Mouse (Mus musculus) heart, embryonic 11.5 days (tissue): ENCODE measurements around the gene Ubxn1. TPM values are rescaled to one million over a fixed set of nuclear protein-coding genes. Genes with fewer than 3 reads are reported as not detected.

ENCODE experiments used
- ATAC-seq: fragments of 200-750 bp; cut with Nextera tagmentation; replicated peaks from 2 replicates; pipeline ENCODE4 v1.8.0; 2017; ENCODE audit warnings: moderate library complexity; ENCODE audit not compliant: insufficient number of reproducible peaks, low FRiP score, low TSS enrichment
- H3K27ac ChIP-seq: fragments of 300-500 bp; sonication (generic); 2 replicates; pipeline ENCODE4 v1.5.1; 2014; ENCODE audit warnings: mild to moderate bottlenecking, low read depth, low read length
- H3K27me3 ChIP-seq: fragments of 300-500 bp; sonication (generic); 2 replicates; pipeline ENCODE4 v1.6.1; 2014; ENCODE audit warnings: mild to moderate bottlenecking, low read length, mixed read lengths; ENCODE audit not compliant: control insufficient read depth, insufficient read depth
- H3K36me3 ChIP-seq: fragments of 300-500 bp; sonication (generic); 2 replicates; pipeline ENCODE4 v1.6.1; 2014; ENCODE audit warnings: mild to moderate bottlenecking, low read length, moderate library complexity, mixed read lengths; ENCODE audit not compliant: control insufficient read depth, insufficient read depth
- H3K4me1 ChIP-seq: fragments of 300-500 bp; sonication (generic); 2 replicates; pipeline ENCODE4 v1.6.1; 2014; ENCODE audit warnings: low read length; ENCODE audit not compliant: control insufficient read depth, insufficient read depth
- H3K4me2 ChIP-seq: fragments of 300-500 bp; sonication (generic); 2 replicates; pipeline ENCODE4 v1.6.1; 2014; ENCODE audit warnings: mild to moderate bottlenecking, moderate library complexity
- H3K4me3 ChIP-seq: fragments of 300-500 bp; sonication (generic); 2 replicates; pipeline ENCODE4 v1.5.1; 2014; ENCODE audit warnings: low read depth, low read length
- H3K9ac ChIP-seq: fragments of 300-500 bp; sonication (generic); 2 replicates; pipeline ENCODE4 v1.6.1; 2014; ENCODE audit warnings: mild to moderate bottlenecking, low read depth, low read length, moderate library complexity
- H3K9me3 ChIP-seq: fragments of 300-500 bp; sonication (generic); replicated peaks from 2 replicates; pipeline ENCODE4 v1.6.1; 2016; ENCODE audit warnings: low read length; ENCODE audit not compliant: control insufficient read depth
- WGBS: fragments of 180-500 bp; shearing (Covaris S2); extraction: QIAGEN DNeasy Blood & Tissue Kit; methylation state at CpG from one replicate; pipeline ENCODE4 v1.1.7; 2014; ENCODE audit not compliant: insufficient replicate concordance; 5-methylcytosine and 5-hydroxymethylcytosine counted together
- polyA plus RNA-seq: library from polyadenylated mRNA; unstranded; fragments of >200 nt; fragmentation: Nextera tagmentation; extraction: Ambion mirVana; gene quantifications from 2 replicates; pipeline ENCODE4 v1.2.1, GENCODE M21; 2014

The Ubxn1 gene
- polyA plus RNA-seq, 1 experiment from 2014 or later = 141 TPM

- 47% methylated on average over 9 of the region's 9 CpGs for WGBS
- Histone ChIP-seq H3K9me3 (no peaks in the 10 kb centered on the region), H3K4me2 (peak overlapping the region; percentile 91), H3K4me1 (peaks cover 6% of the 10 kb centered on the region), H3K4me3 (peak overlapping the region; percentile 80), H3K9ac (peak overlapping the region; percentile 80), H3K27me3 (no peaks in the 10 kb centered on the region), H3K27ac (peak overlapping the region; percentile 76), H3K36me3 (peaks cover 5% of the 10 kb centered on the region; the same call in 1 of the 2 replicates)
- no peak; the same call in 1 of the 2 replicates for ATAC-seq
These were observed 458 bp upstream of the Ubxn1 start for GRCm38 (mm10) chr19:8870838-8871237.

DNA sequence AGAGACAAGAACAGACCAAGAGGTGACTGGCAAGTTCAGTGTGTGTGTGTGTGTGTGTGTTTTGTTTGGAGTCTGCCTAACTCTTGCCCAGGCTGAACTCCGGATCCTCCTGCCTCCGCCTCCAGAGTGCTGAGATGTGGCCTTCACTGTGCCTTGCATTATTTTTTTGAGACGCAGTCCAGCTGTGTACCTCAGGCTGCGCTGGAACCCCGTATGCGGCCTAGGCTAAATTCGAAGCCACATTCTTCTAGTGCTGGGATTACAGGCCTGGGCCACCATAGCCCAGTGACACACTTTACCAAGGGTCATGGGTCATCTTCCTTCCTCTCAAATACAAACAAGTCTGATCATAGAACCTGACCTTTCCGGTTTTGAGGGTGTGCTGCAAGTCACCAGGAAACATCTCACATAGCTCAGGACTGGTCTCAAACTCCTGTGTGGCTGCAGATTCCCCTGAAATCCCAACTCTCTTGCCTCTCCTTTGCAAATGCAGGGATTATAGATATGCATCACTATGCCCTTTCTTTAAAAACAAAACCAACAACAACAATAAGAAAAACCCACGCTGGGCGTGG lies 1.1 kb downstream of the Ubxn1 start:
- Histone ChIP-seq H3K9ac (peak overlapping the region; percentile 80), H3K36me3 (peaks cover 7% of the 10 kb centered on the region; the same call in 1 of the 2 replicates), H3K4me1 (peaks cover 6% of the 10 kb centered on the region), H3K4me3 (peak overlapping the region; percentile 80), H3K4me2 (peak overlapping the region; percentile 91), H3K27me3 (no peaks in the 10 kb centered on the region), H3K27ac (peak overlapping the region; percentile 82; the same call in 1 of the 2 replicates), H3K9me3 (no peaks in the 10 kb centered on the region)
- WGBS = 73% methylated on average over 10 of the region's 10 CpGs
- no peak for ATAC-seq

DNA sequence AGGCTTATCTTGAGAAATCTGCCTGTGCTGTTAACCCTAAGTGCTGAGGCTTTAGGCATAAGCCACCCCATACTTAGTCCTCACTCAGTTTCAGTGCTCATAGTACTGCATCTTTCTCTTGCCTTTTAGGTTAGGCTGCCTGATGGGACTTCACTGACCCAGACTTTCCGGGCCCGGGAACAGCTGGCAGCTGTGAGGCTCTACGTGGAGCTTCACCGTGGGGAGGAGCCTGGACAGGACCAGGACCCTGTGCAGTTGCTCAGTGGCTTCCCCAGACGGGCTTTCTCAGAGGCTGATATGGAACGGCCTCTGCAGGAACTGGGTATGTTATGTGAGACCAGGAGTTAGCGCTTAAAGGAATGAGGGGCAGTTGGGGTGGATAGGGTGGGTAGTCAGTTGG lies 3.7 kb downstream of the Ubxn1 start:
- Histone ChIP-seq H3K4me3 (no peak overlapping the region), H3K4me1 (peaks cover 14% of the 10 kb centered on the region), H3K9ac (no peak overlapping the region), H3K4me2 (no peak overlapping the region), H3K9me3 (no peaks in the 10 kb centered on the region), H3K27me3 (no peaks in the 10 kb centered on the region), H3K36me3 (peaks cover 9% of the 10 kb centered on the region; the same call in 1 of the 2 replicates), H3K27ac (no peak overlapping the region)
- ATAC-seq = no peak
- 89% methylated on average over 7 of the region's 7 CpGs for WGBS

DNA sequence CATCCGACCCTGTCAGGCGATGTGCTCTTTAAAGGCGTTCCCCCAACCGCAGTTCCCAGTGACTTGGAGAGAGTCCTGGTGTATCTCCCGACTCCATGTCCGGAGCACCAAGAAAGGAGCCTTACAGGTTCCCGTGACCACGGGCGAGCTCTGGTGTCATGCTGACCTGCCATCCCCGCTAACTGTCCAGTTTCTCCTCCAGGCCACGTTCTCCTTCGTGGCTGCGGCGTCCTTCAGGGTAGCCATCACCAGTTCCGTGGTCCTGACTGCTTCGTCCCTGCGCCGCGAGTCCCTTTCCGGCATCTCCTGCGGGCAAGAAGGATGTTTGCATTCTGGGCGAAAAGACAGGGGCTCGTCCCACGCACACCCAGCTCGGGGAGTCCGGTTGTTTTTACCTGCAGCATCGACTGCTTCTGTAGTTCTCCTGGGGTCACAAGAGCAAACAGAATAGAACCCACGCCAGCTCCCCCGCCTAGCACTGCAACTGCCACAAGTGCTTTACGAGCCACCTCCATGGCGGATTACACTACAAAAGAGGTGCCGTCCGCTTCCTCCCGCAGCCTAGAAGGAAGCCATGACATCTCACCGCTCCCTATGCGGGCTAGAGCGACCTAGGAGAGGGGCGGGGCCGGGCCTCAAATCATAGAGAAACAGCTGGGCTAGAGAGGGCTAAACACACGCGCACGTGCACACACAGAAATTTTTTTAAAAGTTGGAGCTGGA lies 9.2 kb downstream of the Ubxn1 start, which contains the start of gene Uqcc3:
TSS of gene Uqcc3 (minus strand) at position 613 of the 723 bp plus-strand sequence.
- Histone ChIP-seq H3K27me3 (no peaks in the 10 kb centered on the region), H3K4me1 (peaks cover 7% of the 10 kb centered on the region; the same call in 1 of the 2 replicates), H3K36me3 (peaks cover 5% of the 10 kb centered on the region; the same call in 1 of the 2 replicates), H3K9me3 (no peaks in the 10 kb centered on the region), H3K4me2 (peak within 1 kb of the TSS; percentile 73), H3K9ac (peak within 1 kb of the TSS; percentile 82), H3K4me3 (peak within 1 kb of the TSS; percentile 70), H3K27ac (peak within 1 kb of the TSS; percentile 63)
- ATAC-seq = peak; percentile 91
- under 1% methylated on average over 42 of the region's 42 CpGs for WGBS

GRCm38 (mm10) chr19:8881034-8881392 lies 9.7 kb downstream of the Ubxn1 start:
- Histone ChIP-seq H3K27me3 (no peaks in the 10 kb centered on the region), H3K9ac (peak overlapping the region; percentile 82; the same call in 1 of the 2 replicates)
- WGBS = 24% methylated on average over 3 of the region's 3 CpGs

DNA sequence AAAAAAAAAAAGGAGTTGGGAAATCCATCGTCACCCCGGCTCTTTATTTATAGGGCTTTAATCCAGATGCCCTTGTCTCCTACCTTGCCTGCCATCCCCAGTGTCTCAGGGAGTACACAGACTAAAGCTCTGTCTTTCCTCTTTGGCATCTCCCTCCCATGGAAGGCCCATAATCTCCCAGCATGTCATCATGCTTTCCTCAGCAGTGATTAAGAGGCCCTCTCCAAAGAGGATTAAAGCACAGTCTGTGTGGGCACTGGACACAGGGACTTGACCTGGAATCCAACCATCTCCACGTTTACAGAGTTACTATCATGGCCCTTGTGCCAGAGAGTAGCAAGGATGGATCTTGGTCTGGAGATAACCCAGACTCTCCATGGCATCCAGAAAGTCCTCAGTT lies 12.3 kb downstream of the Ubxn1 start, which contains the start of the genes Lbhd1 and Gm49403:
TSS of gene Lbhd1 (plus strand) at position 117 of the 400 bp plus-strand sequence.
TSS of gene Gm49403 (plus strand) at position 315 of the 400 bp plus-strand sequence.
- no peaks in the 10 kb centered on the region for H3K27me3 ChIP-seq
- H3K27ac ChIP-seq = no peak within 1 kb of the TSS
- no peak within 1 kb of the TSS for H3K9ac ChIP-seq
- H3K4me1 ChIP-seq = peaks cover 11% of the 10 kb centered on the region; the same call in 1 of the 2 replicates
- H3K36me3 ChIP-seq = 0 out of 2 replicates have a peak, but pooled peaks cover under 1% of the 10 kb centered on the region
- H3K4me2 ChIP-seq = no peak within 1 kb of the TSS
- no peak for ATAC-seq
- 70% methylated on average over 3 of the region's 3 CpGs for WGBS
- no peak within 1 kb of the TSS for H3K4me3 ChIP-seq
- no peaks in the 10 kb centered on the region for H3K9me3 ChIP-seq

More at GRCm38 (mm10) chr19:8881034-8881392, 9.7 kb downstream of the Ubxn1 start:
- Histone ChIP-seq H3K9me3 (no peaks in the 10 kb centered on the region), H3K4me1 (peaks cover 7% of the 10 kb centered on the region; the same call in 1 of the 2 replicates), H3K4me2 (peak overlapping the region; percentile 73), H3K27ac (no peak overlapping the region), H3K36me3 (0 out of 2 replicates have a peak, but pooled peaks cover 2% of the 10 kb centered on the region), H3K4me3 (peak overlapping the region; percentile 70)
- no peak for ATAC-seq

- H3K27ac ChIP-seq = peak overlapping the region; percentile 84; the same call in 1 of the 2 replicates
These were observed 15.8 kb downstream of the Ubxn1 start for GRCm38 (mm10) chr19:8886916-8887584.

More at GRCm38 (mm10) chr19:8886916-8887584, 15.8 kb downstream of the Ubxn1 start:
- Histone ChIP-seq H3K9me3 (no peaks in the 10 kb centered on the region), H3K27me3 (no peaks in the 10 kb centered on the region), H3K9ac (peak overlapping the region; percentile 88; the same call in 1 of the 2 replicates), H3K4me2 (peak overlapping the region; percentile 87; the same call in 1 of the 2 replicates), H3K4me1 (0 out of 2 replicates have a peak, but pooled peaks cover 6% of the 10 kb centered on the region), H3K36me3 (0 out of 2 replicates have a peak, but pooled peaks cover 2% of the 10 kb centered on the region), H3K4me3 (no peak overlapping the region)
- WGBS = 64% methylated on average over 1 of the region's 1 CpGs
- ATAC-seq = no peak
